Comparison of ENCODE assay signal across 8 mouse cellular contexts in genomic region chr3:88477735-88478134, GRCm38 (mm10). TPM values are rescaled to one million over a fixed set of nuclear protein-coding genes. Genes with fewer than 3 reads are reported as not detected.
A peak's percentile ranks its signal among the peaks of the same experiment; 100 is the strongest.
DNase-seq lines count a peak whose midpoint lies in the region; ATAC-seq lines count a peak whose summit lies in the region.

No protein-coding gene starts in this region.

- no peak overlapping the region for H3K9ac ChIP-seq in forebrain, embryonic 14.5 days (ENCODE audit: low read length)
- no peak overlapping the region for H3K9ac ChIP-seq in hindbrain, embryonic 11.5 days (ENCODE audit: low read depth, low read length)

- H3K36me3 ChIP-seq in forebrain, embryonic 14.5 days (ENCODE audit: control insufficient read depth, insufficient read depth, low read length), result no peaks in the 10 kb centered on the region
- no peaks in the 10 kb centered on the region for H3K36me3 ChIP-seq in hindbrain, embryonic 11.5 days (ENCODE audit: control insufficient read depth, insufficient read depth, low read length)

- 1% methylated on average over 8 of the region's 8 CpGs for WGBS in forebrain, embryonic 14.5 days
- WGBS in hindbrain, embryonic 11.5 days, result under 1% methylated on average over 8 of the region's 8 CpGs

- H3K27ac ChIP-seq in forebrain, embryonic 14.5 days (ENCODE audit: low read depth, low read length), result no peak overlapping the region
- H3K27ac ChIP-seq in hindbrain, embryonic 11.5 days (ENCODE audit: low read depth, low read length), result no peak overlapping the region

- H3K4me3 ChIP-seq in forebrain, embryonic 14.5 days (ENCODE audit: low read depth, low read length), result no peak overlapping the region
- no peak overlapping the region for H3K4me3 ChIP-seq in hindbrain, embryonic 11.5 days (ENCODE audit: low read depth, low read length)

- ATAC-seq in forebrain, embryonic 14.5 days, result peak; percentile 78
- ATAC-seq in hindbrain, embryonic 11.5 days (ENCODE audit: low FRiP score), result peak; percentile 65

- H3K27me3 ChIP-seq in forebrain, embryonic 14.5 days (replicated peaks; ENCODE audit: control insufficient read depth, insufficient read depth, low read length), result no peaks in the 10 kb centered on the region
- peaks cover 2% of the 10 kb centered on the region; the same call in 1 of the 2 replicates for H3K27me3 ChIP-seq in hindbrain, embryonic 11.5 days (ENCODE audit: control insufficient read depth, insufficient read depth, low read length)

- DNase-seq in NIH3T3 (ENCODE audit: low read depth), result peak; percentile 92
- DNase-seq in cerebellum, adult 11 months, result peak; percentile 77
- DNase-seq in forebrain, embryonic 14.5 days (ENCODE audit: low spot score), result peak; percentile 83
- DNase-seq in hindbrain, embryonic 11.5 days (ENCODE audit: low spot score), result peak; percentile 93
- peak; percentile 72 to 76 for DNase-seq in layer of hippocampus, postnatal 14 days (ENCODE audit: low spot score in 2 of 2)
- DNase-seq in lung, postnatal 25 days (ENCODE audit: low spot score), result peak; percentile 82
- DNase-seq in retina, postnatal 1 day, result peak; percentile 88
- peak; percentile 87 for DNase-seq in urinary bladder, postnatal 14 days (ENCODE audit: low spot score)

- H3K4me1 ChIP-seq in forebrain, embryonic 14.5 days (ENCODE audit: control insufficient read depth, insufficient read depth, low read length), result 0 out of 2 replicates have a peak, but pooled peaks cover 5% of the 10 kb centered on the region
- no peaks in the 10 kb centered on the region for H3K4me1 ChIP-seq in hindbrain, embryonic 11.5 days (replicated peaks; ENCODE audit: control insufficient read depth, insufficient read depth, low read length)

- no peak overlapping the region for H3K4me2 ChIP-seq in forebrain, embryonic 14.5 days (ENCODE audit: low read length)
- H3K4me2 ChIP-seq in hindbrain, embryonic 11.5 days (replicated peaks; ENCODE audit: low read depth, low read length), result no peak overlapping the region

- H3K9me3 ChIP-seq in forebrain, embryonic 14.5 days (replicated peaks; ENCODE audit: control insufficient read depth, low read length), result no peaks in the 10 kb centered on the region
- H3K9me3 ChIP-seq in hindbrain, embryonic 11.5 days (ENCODE audit: control insufficient read depth, low read length), result no peaks in the 10 kb centered on the region

RNA-seq across cellular contexts. Expression of gene Sema4a, which starts 16.8 kb away (rescaled TPM):
- polyA plus RNA-seq in forebrain, embryonic 14.5 days (2014; fragmentation: Nextera tagmentation; extraction: Ambion mirVana), result 12.2 and 15.2 TPM in 2 replicates
- 5.7 and 7.8 TPM in 2 replicates for polyA plus RNA-seq in hindbrain, embryonic 11.5 days (2014; fragmentation: Nextera tagmentation; extraction: Ambion mirVana)
- 10 to 100 TPM; 33.1 to 38.1 TPM for total RNA-seq in layer of hippocampus, postnatal 14 days (2021)

RNA-seq across cellular contexts. Expression of gene Lmna, which starts 32.0 kb away (rescaled TPM):
- 18.0 and 28.5 TPM in 2 replicates for polyA plus RNA-seq in forebrain, embryonic 14.5 days (2014; fragmentation: Nextera tagmentation; extraction: Ambion mirVana)
- polyA plus RNA-seq in hindbrain, embryonic 11.5 days (2014; fragmentation: Nextera tagmentation; extraction: Ambion mirVana), result 22.5 and 22.8 TPM in 2 replicates
- 10 to 100 TPM; 42.0 to 49.3 TPM for total RNA-seq in layer of hippocampus, postnatal 14 days (2021)

RNA-seq across cellular contexts. Expression of gene Slc25a44, which starts 52.8 kb away (rescaled TPM):
- 30.8 and 36.1 TPM in 2 replicates for polyA plus RNA-seq in forebrain, embryonic 14.5 days (2014; fragmentation: Nextera tagmentation; extraction: Ambion mirVana)
- 22.1 and 23.7 TPM in 2 replicates for polyA plus RNA-seq in hindbrain, embryonic 11.5 days (2014; fragmentation: Nextera tagmentation; extraction: Ambion mirVana)
- 10 to 100 TPM; 68.6 to 70.3 TPM for total RNA-seq in layer of hippocampus, postnatal 14 days (2021)

RNA-seq across cellular contexts. Expression of gene Mex3a, which starts 54.5 kb away (rescaled TPM):
- 48.8 and 50.1 TPM in 2 replicates for polyA plus RNA-seq in forebrain, embryonic 14.5 days (2014; fragmentation: Nextera tagmentation; extraction: Ambion mirVana)
- polyA plus RNA-seq in hindbrain, embryonic 11.5 days (2014; fragmentation: Nextera tagmentation; extraction: Ambion mirVana), result 45.9 and 51.9 TPM in 2 replicates
- total RNA-seq in layer of hippocampus, postnatal 14 days (2021), result 10 to 100 TPM in 1 of 2 experiments, 1 to 10 TPM in 1; 9.0 to 10.7 TPM
